Mouse (Mus musculus): Measurements from ENCODE around the gene Atg4a-ps. TPM values are rescaled to one million over a fixed set of nuclear protein-coding genes. Genes with fewer than 3 reads are reported as not detected.

The Atg4a-ps gene
- total and polyA plus RNA-seq, 3 experiments = 1.9 TPM; not detected in 2

GRCm38 (mm10) chr3:103660012-103660411 lies 14.1 kb upstream of the Atg4a-ps start:
- H3K79me2 ChIP-seq (replicated peaks; ENCODE audit: control insufficient read depth, insufficient read depth, low read length) = no peaks in the 10 kb centered on the region
- H3K4me3 ChIP-seq = no peak overlapping the region
- intact Hi-C loops (cut with DNase I) = no loop called here
- DNase-seq = no peak
- no peak overlapping the region for H3K9ac ChIP-seq (ENCODE audit: low read depth, low read length)
- H3K36me3 ChIP-seq (ENCODE audit: control insufficient read depth, insufficient read depth, low read length) = no peaks in the 10 kb centered on the region
- TF ChIP-seq EP300 (IDR thresholded peaks at IDR 0.05; ENCODE audit: insufficient read depth, low read depth, low read length) = no peak
- TF ChIP-seq POLR2A (IDR thresholded peaks at IDR 0.05; ENCODE audit: insufficient read depth, low read depth, low read length) = no peak
- no peak for TF ChIP-seq CTCF (IDR thresholded peaks at IDR 0.05)
- 10% methylated on average over 2 of the region's 2 CpGs for WGBS
- H3K27me3 ChIP-seq (ENCODE audit: control insufficient read depth, insufficient read depth, low read length) = no peaks in the 10 kb centered on the region
- H3K4me1 ChIP-seq (ENCODE audit: control insufficient read depth, insufficient read depth, low read length) = no peaks in the 10 kb centered on the region
- no peak overlapping the region for H3K27ac ChIP-seq

GRCm38 (mm10) chr3:103650406-103650805 lies 4.5 kb upstream of the Atg4a-ps start:
- Histone ChIP-seq H3K9ac (ENCODE audit: low read depth, low read length) (no peak overlapping the region), H3K4me3 (no peak overlapping the region), H3K27ac (no peak overlapping the region), H3K27me3 (ENCODE audit: control insufficient read depth, insufficient read depth, low read length) (no peaks in the 10 kb centered on the region), H3K4me1 (ENCODE audit: control insufficient read depth, insufficient read depth, low read length) (peaks cover 2% of the 10 kb centered on the region; the same call in 1 of the 2 replicates), H3K79me2 (replicated peaks; ENCODE audit: control insufficient read depth, insufficient read depth, low read length) (no peaks in the 10 kb centered on the region), H3K36me3 (ENCODE audit: control insufficient read depth, insufficient read depth, low read length) (no peaks in the 10 kb centered on the region)
- TF ChIP-seq CTCF (IDR thresholded peaks at IDR 0.05) = no peak
- no peak for TF ChIP-seq EP300 (IDR thresholded peaks at IDR 0.05; ENCODE audit: insufficient read depth, low read depth, low read length)
- TF ChIP-seq POLR2A (IDR thresholded peaks at IDR 0.05; ENCODE audit: insufficient read depth, low read depth, low read length) = no peak
- no peak for DNase-seq
- 55% methylated on average over 1 of the region's 1 CpGs for WGBS
- intact Hi-C loops (cut with DNase I) = no loop called here

- no peak overlapping the region for H3K4me3 ChIP-seq
- H3K79me2 ChIP-seq (replicated peaks; ENCODE audit: control insufficient read depth, insufficient read depth, low read length) = no peaks in the 10 kb centered on the region
- no peak for DNase-seq
- peaks cover 2% of the 10 kb centered on the region; the same call in 1 of the 2 replicates for H3K4me1 ChIP-seq (ENCODE audit: control insufficient read depth, insufficient read depth, low read length)
- TF ChIP-seq POLR2A (IDR thresholded peaks at IDR 0.05; ENCODE audit: insufficient read depth, low read depth, low read length) = no peak
- TF ChIP-seq EP300 (IDR thresholded peaks at IDR 0.05; ENCODE audit: insufficient read depth, low read depth, low read length) = no peak
- TF ChIP-seq CTCF (IDR thresholded peaks at IDR 0.05) = no peak
- no peak overlapping the region for H3K27ac ChIP-seq
- no peak overlapping the region for H3K9ac ChIP-seq (ENCODE audit: low read depth, low read length)
- no peaks in the 10 kb centered on the region for H3K36me3 ChIP-seq (ENCODE audit: control insufficient read depth, insufficient read depth, low read length)
- intact Hi-C loops (cut with DNase I) = no loop called here
- H3K27me3 ChIP-seq (ENCODE audit: control insufficient read depth, insufficient read depth, low read length) = no peaks in the 10 kb centered on the region
- 87% methylated on average over 6 of the region's 6 CpGs for WGBS
Measured at GRCm38 (mm10) chr3:103649716-103650115, 3.8 kb upstream of the Atg4a-ps start.

GRCm38 (mm10) chr3:103648486-103648885 lies 2.6 kb upstream of the Atg4a-ps start:
- H3K4me1 ChIP-seq (ENCODE audit: control insufficient read depth, insufficient read depth, low read length) = peaks cover 2% of the 10 kb centered on the region; the same call in 1 of the 2 replicates
- no peak for TF ChIP-seq CTCF (IDR thresholded peaks at IDR 0.05)
- no peak for TF ChIP-seq EP300 (IDR thresholded peaks at IDR 0.05; ENCODE audit: insufficient read depth, low read depth, low read length)
- TF ChIP-seq POLR2A (IDR thresholded peaks at IDR 0.05; ENCODE audit: insufficient read depth, low read depth, low read length) = no peak
- no peaks in the 10 kb centered on the region for H3K36me3 ChIP-seq (ENCODE audit: control insufficient read depth, insufficient read depth, low read length)
- no peak overlapping the region for H3K9ac ChIP-seq (ENCODE audit: low read depth, low read length)
- H3K27me3 ChIP-seq (ENCODE audit: control insufficient read depth, insufficient read depth, low read length) = no peaks in the 10 kb centered on the region
- no peak overlapping the region for H3K27ac ChIP-seq
- H3K79me2 ChIP-seq (replicated peaks; ENCODE audit: control insufficient read depth, insufficient read depth, low read length) = no peaks in the 10 kb centered on the region
- 39% methylated on average over 4 of the region's 4 CpGs for WGBS
- no peak overlapping the region for H3K4me3 ChIP-seq
- intact Hi-C loops (cut with DNase I) = no loop called here
- DNase-seq = peak in 1 of 2 experiments; percentile 29

GRCm38 (mm10) chr3:103647164-103647867 lies 1.4 kb upstream of the Atg4a-ps start:
- Histone ChIP-seq H3K27ac (no peak overlapping the region), H3K27me3 (ENCODE audit: control insufficient read depth, insufficient read depth, low read length) (no peaks in the 10 kb centered on the region), H3K79me2 (replicated peaks; ENCODE audit: control insufficient read depth, insufficient read depth, low read length) (no peaks in the 10 kb centered on the region), H3K9ac (ENCODE audit: low read depth, low read length) (no peak overlapping the region), H3K4me3 (no peak overlapping the region), H3K36me3 (ENCODE audit: control insufficient read depth, insufficient read depth, low read length) (no peaks in the 10 kb centered on the region), H3K4me1 (ENCODE audit: control insufficient read depth, insufficient read depth, low read length) (peaks cover 2% of the 10 kb centered on the region; the same call in 1 of the 2 replicates)
- no peak for TF ChIP-seq EP300 (IDR thresholded peaks at IDR 0.05; ENCODE audit: insufficient read depth, low read depth, low read length)
- no peak for TF ChIP-seq CTCF (IDR thresholded peaks at IDR 0.05)
- TF ChIP-seq POLR2A (IDR thresholded peaks at IDR 0.05; ENCODE audit: insufficient read depth, low read depth, low read length) = no peak
- intact Hi-C loops (cut with DNase I) = no loop called here
- DNase-seq = peak in 1 of 2 experiments; percentile 24
- WGBS = 55% methylated on average over 11 of the region's 11 CpGs

DNA sequence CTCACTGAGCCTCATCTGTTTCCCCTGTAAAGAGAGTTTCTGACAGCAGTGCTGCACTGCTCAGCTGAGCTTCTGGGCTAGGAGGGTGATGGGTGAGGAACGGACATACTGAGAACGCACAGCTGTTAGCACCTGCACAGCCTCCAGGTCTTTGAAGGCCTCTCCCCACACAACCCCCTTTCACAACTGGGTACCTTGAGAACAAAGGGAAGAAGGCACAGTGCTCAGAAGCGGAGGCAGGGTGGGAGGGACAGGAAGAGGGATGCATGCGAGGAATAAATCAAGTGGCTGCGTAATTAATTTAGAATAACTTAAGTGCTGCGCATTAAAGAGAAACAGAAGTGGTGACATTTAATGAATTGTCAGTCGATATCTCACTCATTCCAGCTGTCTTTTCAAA lies 4.6 kb downstream of the Atg4a-ps start:
- Histone ChIP-seq H3K27me3 (ENCODE audit: control insufficient read depth, insufficient read depth, low read length) (no peaks in the 10 kb centered on the region), H3K9ac (ENCODE audit: low read depth, low read length) (no peak overlapping the region), H3K79me2 (replicated peaks; ENCODE audit: control insufficient read depth, insufficient read depth, low read length) (no peaks in the 10 kb centered on the region), H3K4me3 (no peak overlapping the region), H3K27ac (no peak overlapping the region), H3K36me3 (ENCODE audit: control insufficient read depth, insufficient read depth, low read length) (no peaks in the 10 kb centered on the region), H3K4me1 (ENCODE audit: control insufficient read depth, insufficient read depth, low read length) (peaks cover 1% of the 10 kb centered on the region; the same call in 1 of the 2 replicates)
- WGBS = 63% methylated on average over 7 of the region's 7 CpGs
- no peak for TF ChIP-seq POLR2A (IDR thresholded peaks at IDR 0.05; ENCODE audit: insufficient read depth, low read depth, low read length)
- TF ChIP-seq CTCF (IDR thresholded peaks at IDR 0.05) = no peak
- TF ChIP-seq EP300 (IDR thresholded peaks at IDR 0.05; ENCODE audit: insufficient read depth, low read depth, low read length) = no peak
- DNase-seq = no peak
- intact Hi-C loops (cut with DNase I) = no loop called here

Measured in heart, adult 2 months (tissue).